Mouse (Mus musculus): ENCODE measurements at regions not wholly inside any gene's neighbourhood (a gene's known extent, or its start where the extent isn't known, plus 50 kb on each side); places are given as distances from the start of the nearest gene placed in this dataset.

- DNase-seq (ENCODE audit: low spot score), result no peak
These were observed 94.9 kb upstream of the Eef1e1 start for GRCm38 (mm10) chr13:38753722-38754121.

- no peak for DNase-seq (ENCODE audit: low spot score)
These were observed 93.0 kb upstream of the Eef1e1 start for GRCm38 (mm10) chr13:38751876-38752275.

- no peak for DNase-seq (ENCODE audit: low spot score)
These were observed 81.2 kb upstream of the Eef1e1 start for GRCm38 (mm10) chr13:38740066-38740465.

- no peak for DNase-seq (ENCODE audit: low spot score)
These were observed 77.6 kb upstream of the Eef1e1 start for GRCm38 (mm10) chr13:38736361-38737035.

- DNase-seq (ENCODE audit: low spot score), result no peak
These were observed 76.4 kb upstream of the Eef1e1 start for GRCm38 (mm10) chr13:38735294-38735693.

GRCm38 (mm10) chr13:38733246-38733645 is 74.4 kb upstream of the Eef1e1 start:
- no peak for DNase-seq (ENCODE audit: low spot score)

GRCm38 (mm10) chr13:38725452-38725851 is 66.6 kb upstream of the Eef1e1 start:
- no peak for DNase-seq (ENCODE audit: low spot score)

GRCm38 (mm10) chr13:38721166-38721565 is 62.3 kb upstream of the Eef1e1 start:
- DNase-seq (ENCODE audit: low spot score), result no peak

GRCm38 (mm10) chr13:38714838-38715237 is 56.0 kb upstream of the Eef1e1 start:
- no peak for DNase-seq (ENCODE audit: low spot score)

Measured in c-Kit-positive CD71-positive TER-119-positive erythroid progenitor cells, embryonic 14.5 days (primary cell).